Mouse (Mus musculus): ENCODE measurements around the gene Sall1. TPM values are rescaled to one million over a fixed set of nuclear protein-coding genes. Genes with fewer than 3 reads are reported as not detected.

The Sall1 gene
- polyA plus RNA-seq (2012; fragmentation: generic; extraction: Trizol), result under 1 TPM; 0.12 to 0.84 TPM

GRCm38 (mm10) chr8:89043940-89044339, at the start of gene Sall1:
TSS of gene Sall1 (minus strand) at chr8:89044162.

